Mouse (Mus musculus) midbrain, embryonic 16.5 days (tissue): Measurements from ENCODE around the gene Trrap. TPM values are rescaled to one million over a fixed set of nuclear protein-coding genes. Genes with fewer than 3 reads are reported as not detected.

Source experiments
- ATAC-seq: fragments of 200-750 bp; cut with Nextera tagmentation; 2 replicates; pipeline ENCODE4 v1.8.0; 2017; ENCODE audit warnings: moderate TSS enrichment
- H3K27ac ChIP-seq: fragments of 300-500 bp; sonication (generic); 2 replicates; pipeline ENCODE4 v1.5.1; 2014; ENCODE audit warnings: mild to moderate bottlenecking, low read length, mixed read lengths
- H3K27me3 ChIP-seq: fragments of 300-500 bp; sonication (generic); 2 replicates; pipeline ENCODE4 v1.6.1; 2014; ENCODE audit warnings: low read depth, low read length, mixed read lengths; ENCODE audit not compliant: control insufficient read depth, insufficient read depth
- H3K36me3 ChIP-seq: fragments of 300-500 bp; sonication (generic); 2 replicates; pipeline ENCODE4 v1.6.1; 2014; ENCODE audit warnings: mild to moderate bottlenecking, low read length, moderate library complexity, mixed read lengths; ENCODE audit not compliant: control insufficient read depth, insufficient read depth
- H3K4me1 ChIP-seq: fragments of 300-500 bp; sonication (generic); 2 replicates; pipeline ENCODE4 v1.6.1; 2014; ENCODE audit warnings: mild to moderate bottlenecking, low read length, mixed read lengths; ENCODE audit not compliant: control insufficient read depth, insufficient read depth
- H3K4me2 ChIP-seq: fragments of 300-500 bp; sonication (generic); 2 replicates; pipeline ENCODE4 v1.6.1; 2014; ENCODE audit warnings: mild to moderate bottlenecking, low read length, mixed read lengths
- H3K4me3 ChIP-seq: fragments of 300-500 bp; sonication (generic); 2 replicates; pipeline ENCODE4 v1.5.1; 2014; ENCODE audit warnings: low read depth, mild to moderate bottlenecking, low read length, moderate library complexity, mixed read lengths
- H3K9ac ChIP-seq: fragments of 300-500 bp; sonication (generic); 2 replicates; pipeline ENCODE4 v1.6.1; 2014; ENCODE audit warnings: low read depth, low read length, mixed read lengths
- H3K9me3 ChIP-seq: fragments of 300-500 bp; sonication (generic); replicated peaks from 2 replicates; pipeline ENCODE4 v1.6.1; 2014; ENCODE audit warnings: mild to moderate bottlenecking, low read length, mixed read lengths; ENCODE audit not compliant: control insufficient read depth, poor library complexity, severe bottlenecking
- WGBS: fragments of 180-500 bp; shearing (Covaris S2); extraction: QIAGEN DNeasy Blood & Tissue Kit; methylation state at CpG from one replicate; pipeline ENCODE4 v1.1.7; 2014; 5-methylcytosine and 5-hydroxymethylcytosine counted together
- polyA plus RNA-seq: library from polyadenylated mRNA; unstranded; fragments of >200 nt; fragmentation: Nextera tagmentation; extraction: Ambion mirVana; gene quantifications from 2 replicates; pipeline ENCODE4 v1.2.1, GENCODE M21; 2015

The Trrap gene
- polyA plus RNA-seq, 1 experiment from 2014 or later = 71.4 TPM

DNA sequence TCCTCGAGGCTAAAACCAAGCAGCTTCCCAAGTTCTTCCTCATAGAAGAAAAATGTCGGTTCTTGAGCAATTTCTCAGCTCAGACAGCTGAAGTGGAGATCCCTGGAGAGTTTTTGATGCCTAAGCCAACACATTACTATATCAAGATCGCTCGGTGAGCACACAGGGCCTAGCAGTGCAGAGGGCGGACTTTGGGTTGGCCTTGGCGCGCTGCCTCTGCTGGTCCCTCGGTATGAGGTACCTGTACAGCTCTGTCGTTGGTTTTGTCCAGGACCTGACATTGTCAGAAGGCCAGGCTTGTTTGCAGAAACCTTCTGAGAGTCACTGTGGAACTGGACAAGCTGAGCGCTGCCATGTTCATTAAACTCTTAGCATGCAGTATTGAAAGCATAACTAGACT is 82.4 kb downstream of the Trrap start:
- Histone ChIP-seq H3K27me3 (no peaks in the 10 kb centered on the region), H3K4me2 (no peak overlapping the region), H3K36me3 (peaks cover 75% of the 10 kb centered on the region), H3K9me3 (no peaks in the 10 kb centered on the region), H3K4me3 (no peak overlapping the region), H3K27ac (no peak overlapping the region), H3K4me1 (no peaks in the 10 kb centered on the region), H3K9ac (no peak overlapping the region)
- 94% methylated on average over 10 of the region's 10 CpGs for WGBS
- no peak for ATAC-seq

DNA sequence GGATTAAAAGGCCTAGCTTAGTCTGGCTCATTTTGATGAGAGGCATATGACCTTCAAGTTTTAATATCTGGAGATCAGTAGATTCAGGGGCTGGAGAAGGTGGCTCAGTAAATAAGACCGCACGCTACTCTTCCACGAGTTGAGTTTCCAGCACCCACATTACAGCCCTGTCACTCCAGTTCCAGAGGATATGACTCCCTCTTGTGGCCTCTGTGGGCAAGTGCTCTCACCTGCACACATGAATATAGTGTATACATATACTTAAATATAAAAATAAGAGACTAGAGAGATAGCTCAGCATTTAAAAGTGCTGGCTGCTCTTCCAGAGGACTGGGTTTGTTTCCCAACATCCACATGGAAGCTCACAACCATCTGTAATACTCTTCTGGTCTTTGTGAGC is 84.3 kb downstream of the Trrap start:
- Histone ChIP-seq H3K9ac (no peak overlapping the region), H3K27ac (no peak overlapping the region), H3K4me1 (no peaks in the 10 kb centered on the region), H3K4me3 (no peak overlapping the region), H3K36me3 (peaks cover 74% of the 10 kb centered on the region), H3K9me3 (no peaks in the 10 kb centered on the region), H3K4me2 (no peak overlapping the region), H3K27me3 (no peaks in the 10 kb centered on the region)
- no peak for ATAC-seq
- WGBS = 98% methylated on average over 3 of the region's 3 CpGs

DNA sequence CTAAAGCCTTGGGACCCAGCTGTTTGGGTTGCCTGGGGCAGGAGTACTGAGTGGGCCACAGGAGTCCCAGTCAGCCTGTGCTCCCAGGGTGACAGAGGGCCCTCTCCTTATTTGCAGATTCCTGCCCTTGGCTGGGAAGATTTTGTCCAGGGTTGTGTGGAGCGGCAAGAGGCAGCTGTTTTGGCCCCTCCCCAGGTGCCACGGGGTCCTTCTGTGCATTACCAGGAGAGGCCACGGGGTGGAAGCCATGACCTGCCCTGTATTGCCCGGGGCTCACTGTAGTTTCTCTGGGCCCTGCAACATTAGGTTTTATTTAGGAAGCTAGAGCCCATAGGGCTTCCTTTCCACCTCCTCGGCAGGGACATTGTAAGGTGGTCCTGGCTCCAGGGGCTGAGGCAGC is 86.4 kb downstream of the Trrap start:
- no peak overlapping the region for H3K27ac ChIP-seq
- WGBS = 93% methylated on average over 5 of the region's 5 CpGs

DNA sequence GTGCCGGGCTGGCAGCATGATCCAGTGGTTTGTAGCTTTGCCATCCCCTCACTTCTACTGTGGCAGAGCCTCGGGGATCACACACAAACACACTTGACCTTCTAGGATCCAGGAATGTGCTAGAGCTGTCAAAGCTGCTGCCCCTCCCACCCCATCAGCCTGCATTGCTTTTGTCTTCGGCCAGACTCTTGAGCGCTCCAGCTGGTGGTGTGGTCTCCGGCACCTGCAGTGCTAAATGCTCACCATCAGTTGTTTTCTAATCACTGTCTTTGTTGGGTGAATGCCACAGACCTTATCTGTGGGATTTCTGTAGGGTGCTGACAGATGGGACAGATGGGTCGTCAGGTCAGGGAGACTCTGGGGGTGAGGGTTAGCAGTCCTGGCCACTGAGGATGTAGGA is 88.4 kb downstream of the Trrap start:
- H3K9ac ChIP-seq = no peak overlapping the region
- H3K9me3 ChIP-seq = no peaks in the 10 kb centered on the region
- ATAC-seq = no peak
- H3K4me3 ChIP-seq = no peak overlapping the region
- no peaks in the 10 kb centered on the region for H3K4me1 ChIP-seq
- no peaks in the 10 kb centered on the region for H3K27me3 ChIP-seq
- 70% methylated on average over 6 of the region's 6 CpGs for WGBS
- H3K4me2 ChIP-seq = no peak overlapping the region
- peaks cover 69% of the 10 kb centered on the region for H3K36me3 ChIP-seq
- no peak overlapping the region for H3K27ac ChIP-seq

More for the DNA sequence above, 86.4 kb downstream of the Trrap start:
- Histone ChIP-seq H3K36me3 (peaks cover 65% of the 10 kb centered on the region), H3K4me2 (no peak overlapping the region), H3K9me3 (no peaks in the 10 kb centered on the region), H3K27me3 (no peaks in the 10 kb centered on the region), H3K4me1 (no peaks in the 10 kb centered on the region), H3K9ac (no peak overlapping the region), H3K4me3 (no peak overlapping the region)
- ATAC-seq = no peak

DNA sequence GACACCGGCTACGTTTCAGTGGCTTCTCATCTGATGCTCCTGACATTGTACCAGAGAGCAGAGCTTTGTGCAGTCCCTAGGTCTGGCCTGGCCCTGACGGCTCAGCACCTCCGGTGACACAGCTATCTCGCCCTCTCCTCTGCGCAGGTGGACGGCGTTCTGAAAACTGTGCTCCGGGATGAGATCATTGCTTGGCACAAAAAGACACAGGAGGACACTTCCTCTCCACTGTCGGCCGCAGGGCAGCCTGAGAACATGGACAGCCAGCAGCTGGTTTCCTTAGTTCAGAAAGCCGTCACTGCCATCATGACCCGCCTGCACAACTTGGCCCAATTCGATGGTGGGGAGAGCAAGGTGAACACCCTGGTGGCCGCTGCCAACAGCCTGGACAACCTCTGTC is 91.0 kb downstream of the Trrap start:
- H3K36me3 ChIP-seq = peaks cover 56% of the 10 kb centered on the region
- no peaks in the 10 kb centered on the region for H3K9me3 ChIP-seq
- no peak overlapping the region for H3K4me3 ChIP-seq
- no peak overlapping the region for H3K9ac ChIP-seq
- ATAC-seq = no peak
- WGBS = 97% methylated on average over 15 of the region's 15 CpGs
- H3K4me2 ChIP-seq = no peak overlapping the region
- H3K27ac ChIP-seq = no peak overlapping the region
- no peaks in the 10 kb centered on the region for H3K4me1 ChIP-seq
- no peaks in the 10 kb centered on the region for H3K27me3 ChIP-seq

DNA sequence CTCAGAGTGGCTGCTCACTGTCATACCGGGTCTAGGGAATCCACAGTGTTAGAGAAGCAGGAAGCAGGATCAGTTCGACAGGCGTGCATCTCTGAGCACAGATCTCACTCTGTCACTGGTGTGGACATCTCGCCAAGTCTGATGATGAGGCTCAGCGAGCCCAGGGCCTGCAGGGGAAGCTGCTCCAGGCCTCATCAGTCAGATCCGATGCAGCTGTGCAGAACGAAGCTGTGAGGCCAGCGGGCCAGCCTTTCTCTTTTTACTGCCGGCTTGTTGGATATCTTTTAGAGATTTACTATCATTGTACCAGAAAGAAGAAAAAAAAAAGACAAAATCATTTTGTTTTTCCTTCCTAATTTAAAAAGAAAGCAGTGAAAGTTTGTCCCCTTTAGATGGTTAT is 91.8 kb downstream of the Trrap start:
- Histone ChIP-seq H3K4me1 (no peaks in the 10 kb centered on the region), H3K27me3 (no peaks in the 10 kb centered on the region), H3K9me3 (no peaks in the 10 kb centered on the region), H3K9ac (no peak overlapping the region), H3K4me2 (no peak overlapping the region), H3K36me3 (peaks cover 49% of the 10 kb centered on the region), H3K27ac (no peak overlapping the region), H3K4me3 (no peak overlapping the region)
- 96% methylated on average over 9 of the region's 9 CpGs for WGBS
- ATAC-seq = no peak

DNA sequence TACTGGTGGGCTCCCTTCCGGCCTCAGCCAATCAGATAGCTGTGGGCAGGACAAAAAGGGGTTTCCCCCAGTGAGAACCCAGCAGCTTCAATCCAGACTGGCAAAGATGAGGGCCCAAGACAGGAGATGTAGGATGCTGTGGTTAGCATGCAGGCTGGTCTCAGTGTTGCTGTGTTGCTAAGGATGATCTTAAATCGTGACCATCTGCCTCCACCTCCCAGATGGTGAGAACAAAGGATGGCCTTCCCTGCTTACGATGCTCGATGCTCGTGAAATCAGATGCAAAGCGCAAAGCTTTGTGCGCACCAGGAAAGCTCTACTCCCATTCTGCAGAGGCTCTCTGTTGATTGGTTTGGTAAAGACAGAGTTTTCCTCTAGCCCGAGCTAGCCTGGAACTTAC is 93.4 kb downstream of the Trrap start:
- Histone ChIP-seq H3K9me3 (no peaks in the 10 kb centered on the region), H3K9ac (no peak overlapping the region), H3K36me3 (peaks cover 39% of the 10 kb centered on the region), H3K4me1 (no peaks in the 10 kb centered on the region), H3K4me2 (no peak overlapping the region), H3K4me3 (no peak overlapping the region), H3K27ac (no peak overlapping the region), H3K27me3 (no peaks in the 10 kb centered on the region)
- no peak for ATAC-seq
- WGBS = 93% methylated on average over 8 of the region's 8 CpGs

DNA sequence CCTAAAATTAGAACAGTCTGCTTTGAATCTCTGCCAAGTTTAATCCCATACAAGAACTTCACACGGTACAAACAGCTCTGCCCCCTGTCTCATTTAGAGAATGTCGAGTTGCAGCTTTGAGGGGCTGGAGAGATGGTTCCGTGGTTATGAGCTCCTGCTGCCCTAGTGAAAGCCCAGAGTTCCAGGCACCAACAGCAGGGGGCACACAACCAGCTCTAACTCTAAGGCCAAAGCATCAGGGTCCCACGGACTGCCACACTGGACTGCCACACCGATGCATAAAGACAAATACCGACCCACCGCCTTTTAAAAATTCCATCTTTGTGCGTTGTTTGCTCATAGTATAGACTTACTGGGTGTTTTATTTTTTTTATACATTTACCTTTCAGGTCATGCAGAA is 99.4 kb downstream of the Trrap start:
- Histone ChIP-seq H3K4me3 (no peak overlapping the region), H3K4me2 (no peak overlapping the region), H3K27me3 (no peaks in the 10 kb centered on the region), H3K9ac (no peak overlapping the region), H3K4me1 (no peaks in the 10 kb centered on the region), H3K36me3 (no peaks in the 10 kb centered on the region), H3K9me3 (no peaks in the 10 kb centered on the region), H3K27ac (no peak overlapping the region)
- no peak for ATAC-seq
- WGBS = 83% methylated on average over 8 of the region's 8 CpGs

DNA sequence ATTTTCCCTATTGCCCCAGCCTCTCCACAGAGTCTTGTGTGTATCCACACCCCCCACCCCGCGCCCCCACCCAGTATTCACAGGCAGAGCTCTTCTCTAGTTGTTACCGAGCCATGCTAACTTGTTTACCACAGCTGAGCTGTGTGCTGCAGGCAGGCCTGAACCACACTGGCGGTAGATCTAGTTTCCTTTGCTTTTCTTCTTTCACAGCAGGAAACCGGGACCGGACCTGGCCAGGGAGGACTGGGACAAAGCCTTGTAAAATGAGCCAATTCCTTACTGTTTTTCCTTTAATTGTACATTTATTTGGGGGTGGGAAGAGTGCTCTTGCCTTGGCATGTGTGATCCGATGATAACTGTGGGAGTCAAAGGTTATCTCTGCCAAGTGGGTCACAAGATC is 101.9 kb downstream of the Trrap start:
- H3K36me3 ChIP-seq = no peaks in the 10 kb centered on the region
- H3K27me3 ChIP-seq = no peaks in the 10 kb centered on the region
- 64% methylated on average over 7 of the region's 7 CpGs for WGBS
- no peak overlapping the region for H3K4me3 ChIP-seq
- no peak overlapping the region for H3K27ac ChIP-seq
- H3K4me1 ChIP-seq = no peaks in the 10 kb centered on the region
- ATAC-seq = no peak
- H3K9ac ChIP-seq = no peak overlapping the region
- H3K4me2 ChIP-seq = no peak overlapping the region
- no peaks in the 10 kb centered on the region for H3K9me3 ChIP-seq

DNA sequence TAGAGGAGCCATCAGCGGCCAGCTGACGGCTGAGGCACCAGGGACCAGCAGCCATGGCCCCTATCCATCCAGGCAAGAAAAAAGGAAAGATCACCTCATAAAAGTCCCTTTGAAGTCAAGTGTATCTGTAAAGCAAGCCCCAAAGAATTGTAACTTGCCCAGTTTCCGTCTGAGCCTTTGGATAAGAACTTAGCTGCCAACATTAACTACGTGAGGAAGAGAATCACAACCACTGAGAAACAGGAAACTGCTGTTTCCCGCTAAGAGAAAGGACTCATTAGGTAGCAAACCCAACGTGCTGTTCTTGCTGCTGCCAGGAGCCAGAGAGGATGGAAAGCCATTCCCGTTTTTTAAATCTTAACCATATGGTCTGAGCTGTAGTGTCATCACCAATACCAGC is 103.2 kb downstream of the Trrap start:
- no peaks in the 10 kb centered on the region for H3K27me3 ChIP-seq
- no peak for ATAC-seq
- no peak overlapping the region for H3K4me3 ChIP-seq
- no peaks in the 10 kb centered on the region for H3K4me1 ChIP-seq
- no peak overlapping the region for H3K9ac ChIP-seq
- H3K27ac ChIP-seq = no peak overlapping the region
- H3K9me3 ChIP-seq = no peaks in the 10 kb centered on the region
- no peaks in the 10 kb centered on the region for H3K36me3 ChIP-seq
- H3K4me2 ChIP-seq = no peak overlapping the region
- WGBS = 88% methylated on average over 7 of the region's 7 CpGs
